ENCODE assay signal across 27 mouse cellular contexts in genomic region chr2:167996672-167997215, GRCm38 (mm10). TPM values are rescaled to one million over a fixed set of nuclear protein-coding genes. Genes with fewer than 3 reads are reported as not detected.
DNase-seq lines count a peak whose midpoint lies in the region; ATAC-seq and TF ChIP-seq lines count a peak whose summit lies in the region.
"Had no signal": no experiment of that assay in that cellular context is flagged by ENCODE, and none has a peak within 500 bp of the region (broad histone marks: within the 10 kb centered on the region; RNA-seq: fewer than 3 reads in every experiment).

No protein-coding gene starts in this region.

- H3K27me3 ChIP-seq in heart, embryonic 10.5 days (ENCODE audit: insufficient read depth, poor library complexity, severe bottlenecking), result peaks cover 12% of the 10 kb centered on the region; the same call in 1 of the 2 replicates
- H3K27me3 ChIP-seq in heart, embryonic 12.5 days (replicated peaks), result peaks cover 15% of the 10 kb centered on the region; the same call in 1 of the 2 replicates
- no peaks in the 10 kb centered on the region for H3K27me3 ChIP-seq in hindbrain, postnatal 0 days (ENCODE audit: insufficient read depth, low read length)
- H3K27me3 ChIP-seq: embryonic facial prominence, embryonic 12.5 days; forebrain, embryonic 15.5 days; intestine, embryonic 15.5 days; lung, embryonic 15.5 days; neural tube, embryonic 13.5 days had no signal

- H3K9me3 ChIP-seq in heart, embryonic 10.5 days, result peaks cover 4% of the 10 kb centered on the region; the same call in 1 of the 2 replicates
- peaks cover 6% of the 10 kb centered on the region; the same call in 1 of the 2 replicates for H3K9me3 ChIP-seq in heart, embryonic 12.5 days (replicated peaks)
- H3K9me3 ChIP-seq in hindbrain, postnatal 0 days (ENCODE audit: low read length), result no peaks in the 10 kb centered on the region
- H3K9me3 ChIP-seq: heart, embryonic 13.5 days; intestine, embryonic 15.5 days; limb, embryonic 10.5 days; liver, embryonic 15.5 days; lung, embryonic 15.5 days had no signal

- no peak overlapping the region for H3K9ac ChIP-seq in heart, embryonic 12.5 days
- no peak overlapping the region for H3K9ac ChIP-seq in hindbrain, postnatal 0 days (replicated peaks; ENCODE audit: low read length)
- H3K9ac ChIP-seq: embryonic facial prominence, embryonic 12.5 days; forebrain, embryonic 15.5 days; intestine, embryonic 15.5 days; liver, embryonic 15.5 days; lung, embryonic 15.5 days; neural tube, embryonic 13.5 days had no signal

- H3K4me1 ChIP-seq in heart, embryonic 10.5 days, result peaks cover 40% of the 10 kb centered on the region
- peaks cover 25% of the 10 kb centered on the region for H3K4me1 ChIP-seq in heart, embryonic 12.5 days (replicated peaks)
- H3K4me1 ChIP-seq in hindbrain, postnatal 0 days (ENCODE audit: insufficient read depth, low read length), result no peaks in the 10 kb centered on the region
- H3K4me1 ChIP-seq: embryonic facial prominence, embryonic 12.5 days; forebrain, embryonic 15.5 days; liver, embryonic 15.5 days; neural tube, embryonic 13.5 days had no signal

- H3K27ac ChIP-seq in heart, embryonic 10.5 days, result 0 out of 2 replicates have a peak overlapping the region, but pooled peaks have one; percentile 12
- H3K27ac ChIP-seq in heart, embryonic 12.5 days (ENCODE audit: poor library complexity, severe bottlenecking), result no peak overlapping the region
- no peak overlapping the region for H3K27ac ChIP-seq in hindbrain, postnatal 0 days
- H3K27ac ChIP-seq: embryonic facial prominence, embryonic 12.5 days; forebrain, embryonic 15.5 days; heart, embryonic 13.5 days; intestine, embryonic 15.5 days; limb, embryonic 10.5 days; liver, embryonic 15.5 days; lung, embryonic 15.5 days; macrophage; neural tube, embryonic 13.5 days had no signal

- no peak overlapping the region for H3K4me2 ChIP-seq in heart, embryonic 12.5 days
- H3K4me2 ChIP-seq in hindbrain, postnatal 0 days (ENCODE audit: low read depth, low read length), result no peak overlapping the region
- H3K4me2 ChIP-seq: embryonic facial prominence, embryonic 12.5 days; forebrain, embryonic 15.5 days; heart, embryonic 13.5 days; intestine, embryonic 15.5 days; liver, embryonic 15.5 days; lung, embryonic 15.5 days; midbrain, embryonic 11.5 days; neural tube, embryonic 13.5 days had no signal

- no peak for TF ChIP-seq CTCF in hindbrain, postnatal 0 days (IDR thresholded peaks at IDR 0.05; ENCODE audit: low read depth)

- ATAC-seq in heart, embryonic 12.5 days (ENCODE audit: insufficient number of reproducible peaks, low FRiP score), result no peak
- peak; percentile 33 for ATAC-seq in inflammation-experienced regulatory T-cells, adult 6 months
- ATAC-seq in hindbrain, postnatal 0 days, result no peak
- no peak; the same call in none of the 2 replicates for ATAC-seq in megakaryocyte, adult 5-6 weeks (ENCODE audit: poor library complexity, severe bottlenecking)
- ATAC-seq: forebrain, embryonic 15.5 days had no signal

- no peak for DNase-seq in heart, embryonic 10.5 days (ENCODE audit: low spot score)
- DNase-seq in T-cell, adult 2 months (ENCODE audit: low spot score), result peak; percentile 62
- DNase-seq in urinary bladder, postnatal 14 days (ENCODE audit: low spot score), result no peak
- no peak for DNase-seq in hindbrain, postnatal 0 days (ENCODE audit: low spot score)
- DNase-seq: adrenal gland, postnatal 25 days; cerebellum, adult 9-10 months; heart, adult 11 months; heart, postnatal 14 days; kidney, adult 8-10 months; kidney, postnatal 10 days; liver; right cerebral cortex, postnatal 25 days; spleen, adult 18-20 months; thymus, postnatal 25 days had no signal

- WGBS in heart, embryonic 10.5 days, result 46% methylated on average over 8 of the region's 8 CpGs
- 41% methylated on average over 8 of the region's 8 CpGs for WGBS in heart, embryonic 12.5 days
- WGBS in hindbrain, postnatal 0 days, result 57% methylated on average over 8 of the region's 8 CpGs

- peaks cover 12% of the 10 kb centered on the region; the same call in 1 of the 2 replicates for H3K36me3 ChIP-seq in heart, embryonic 10.5 days
- H3K36me3 ChIP-seq in heart, embryonic 12.5 days, result no peaks in the 10 kb centered on the region
- no peaks in the 10 kb centered on the region for H3K36me3 ChIP-seq in hindbrain, postnatal 0 days (ENCODE audit: insufficient read depth, low read length)
- H3K36me3 ChIP-seq: embryonic facial prominence, embryonic 12.5 days; forebrain, embryonic 15.5 days; heart, embryonic 13.5 days; intestine, embryonic 15.5 days; limb, embryonic 10.5 days; liver, embryonic 15.5 days; lung, embryonic 15.5 days; neural tube, embryonic 13.5 days had no signal

- H3K4me3 ChIP-seq in heart, embryonic 10.5 days, result no peak overlapping the region
- H3K4me3 ChIP-seq in heart, embryonic 12.5 days, result no peak overlapping the region
- no peak overlapping the region for H3K4me3 ChIP-seq in hindbrain, postnatal 0 days (ENCODE audit: low read length)
- H3K4me3 ChIP-seq: embryonic facial prominence, embryonic 12.5 days; forebrain, embryonic 15.5 days; heart, embryonic 13.5 days; intestine, embryonic 15.5 days; limb, embryonic 10.5 days; liver, embryonic 15.5 days; lung, embryonic 15.5 days; neural tube, embryonic 13.5 days had no signal

RNA-seq across cellular contexts. Expression of gene Ripor3, which starts 13.7 kb away (rescaled TPM):
- polyA plus RNA-seq in heart, embryonic 10.5 days (2016; fragmentation: Nextera tagmentation; extraction: Ambion mirVana), result 1.3 and 2.5 TPM in 2 replicates
- polyA plus RNA-seq in heart, embryonic 12.5 days (2016; fragmentation: Nextera tagmentation; extraction: Ambion mirVana), result 1.3 and 1.5 TPM in 2 replicates
- polyA plus RNA-seq in inflammation-experienced regulatory T-cells, adult 6 months (2017; shearing (Covaris generic)), result under 1 TPM; 0.16 to 0.49 (median 0.33) TPM
- 0.25 and 1.0 TPM in 2 replicates for total RNA-seq in hindbrain, postnatal 0 days (2014; rRNA removed)
- polyA plus RNA-seq in hindbrain, postnatal 0 days (2015; fragmentation: Nextera tagmentation; extraction: Ambion mirVana), result 0.45 TPM in 2 replicates
- total RNA-seq in megakaryocyte, adult 5-6 weeks (2015), result 0.20 TPM in 1 of 2 replicates, not detected in the other
- total RNA-seq in megakaryocyte, adult 5-6 weeks (2017), result not detected in 2 replicates
- polyA plus RNA-seq: macrophage had no signal
